Mouse (Mus musculus) layer of hippocampus, postnatal 10 days (tissue): ENCODE results near the gene Nipa1. TPM values are rescaled to one million over a fixed set of nuclear protein-coding genes. Genes with fewer than 3 reads are reported as not detected.

Experiments
- DNase-seq, 2 experiments: peaks; one replicate each; pipeline ENCODE4 v3.0.0; 2021; ENCODE audit warnings: low spot score in 2 of 2
- total RNA-seq, 2 experiments: library from RNA; stranded (reverse); gene quantifications; 2 replicates each; pipeline ENCODE4 v1.2.3; 2021

The Nipa1 gene
- total RNA-seq, 2 experiments from 2014 or later, result 70.0 to 75.4 TPM

GRCm38 (mm10) chr7:55956054-55956453 lies 63.7 kb downstream of the Nipa1 start:
- DNase-seq, result no peak

- no peak for DNase-seq
These were observed 81.4 kb downstream of the Nipa1 start for GRCm38 (mm10) chr7:55938341-55938740.

- DNase-seq, result no peak
These were observed 84.7 kb downstream of the Nipa1 start for GRCm38 (mm10) chr7:55935025-55935424.

- no peak for DNase-seq
These were observed 91.1 kb downstream of the Nipa1 start for GRCm38 (mm10) chr7:55928649-55929048.

Other genes starting within 250 kb of the Nipa1 start
- gene Tubgcp5, start 225.8 kb downstream of the Nipa1 start, total RNA-seq, result 10 to 100 TPM; 25.9 to 27.5 TPM
- gene Cyfip1, start 178.2 kb downstream of the Nipa1 start, total RNA-seq, result 100 to 1,000 TPM; 115 TPM
- gene Nipa2, start 57.5 kb downstream of the Nipa1 start, total RNA-seq, result 10 to 100 TPM; 56.1 to 62.7 TPM
- gene Herc2, start 30.2 kb upstream of the Nipa1 start, total RNA-seq, result 100 to 1,000 TPM; 130 to 142 TPM
- under 1 TPM; 0.91 to 0.94 TPM for gene Oca2, start 219.8 kb upstream of the Nipa1 start, total RNA-seq